Mouse (Mus musculus) layer of hippocampus, adult 11-12 months (tissue): ENCODE results near the gene Pofut2.

ENCODE experiments used
- DNase-seq: peaks from one replicate; pipeline ENCODE4 v3.0.0; 2022; ENCODE audit warnings: low spot score

Pofut2 gene

DNA sequence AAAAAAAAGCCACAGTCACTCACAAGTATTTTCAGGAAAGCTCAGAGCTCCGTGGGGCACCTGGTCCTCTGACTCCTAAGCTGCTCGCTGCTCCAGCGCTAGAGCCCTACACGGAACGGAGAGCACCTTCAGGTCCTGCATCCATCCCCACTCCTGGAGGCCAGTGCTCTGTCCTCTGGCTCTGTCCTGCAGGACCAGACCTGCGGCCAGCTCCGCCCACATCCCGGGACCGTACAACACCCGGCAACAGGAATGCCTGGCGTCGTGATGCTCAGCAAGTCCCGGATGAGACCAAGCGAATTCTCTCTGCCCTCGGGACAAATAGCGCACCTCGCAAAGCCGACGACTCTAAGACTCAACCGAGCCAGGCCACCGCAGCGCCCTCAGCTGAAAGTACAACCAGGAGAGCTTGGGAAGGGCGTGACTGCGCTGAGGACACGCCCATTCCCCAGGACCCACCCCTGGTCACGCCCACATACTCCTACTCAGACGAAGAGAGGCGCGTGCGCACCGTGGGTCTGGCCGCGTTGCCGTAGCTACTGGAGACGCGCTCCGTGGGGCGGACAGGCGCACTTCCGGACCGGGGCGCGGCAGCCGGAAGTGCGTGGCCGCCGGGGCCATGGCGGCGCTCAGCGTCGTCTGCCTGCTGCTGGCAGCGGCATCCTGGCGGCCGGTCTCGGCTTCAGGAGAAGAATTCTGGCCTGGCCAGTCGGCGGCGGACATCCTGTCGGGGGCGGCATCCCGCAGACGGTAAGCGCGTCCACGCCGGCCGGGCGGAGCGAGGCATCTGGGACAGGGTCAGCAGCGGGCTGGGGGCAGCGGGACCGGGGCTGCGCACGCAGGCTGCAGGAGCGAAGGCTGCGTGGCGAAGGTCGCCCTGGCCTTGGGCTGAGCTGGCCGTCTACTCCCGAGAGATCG is at the start of gene Pofut2:
Gene Pofut2 (plus strand): TSS at position 515 of the 918 bp plus-strand sequence.
- peak; percentile 96 for DNase-seq

DNA sequence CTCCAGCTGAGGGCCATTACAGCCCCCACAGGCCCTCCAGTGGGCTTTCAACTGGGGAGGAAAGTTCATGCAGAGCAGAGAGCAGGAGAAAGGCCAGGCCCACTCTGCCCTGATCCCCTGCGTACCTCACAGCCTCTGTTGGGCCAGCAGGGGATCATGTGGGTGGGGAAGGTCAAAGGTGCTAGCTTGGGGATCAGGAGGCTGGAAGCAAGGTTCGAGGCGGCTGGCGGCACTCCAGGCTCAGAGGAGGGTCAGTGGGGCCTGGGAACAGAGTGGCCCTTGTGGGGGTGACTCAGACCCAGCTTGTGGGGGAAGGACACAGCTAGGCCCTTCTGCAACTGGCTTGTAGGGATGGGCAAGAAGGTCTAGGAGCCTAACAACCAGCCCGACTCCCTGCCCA is 49.8 kb upstream of the Pofut2 start:
- no peak for DNase-seq

DNA sequence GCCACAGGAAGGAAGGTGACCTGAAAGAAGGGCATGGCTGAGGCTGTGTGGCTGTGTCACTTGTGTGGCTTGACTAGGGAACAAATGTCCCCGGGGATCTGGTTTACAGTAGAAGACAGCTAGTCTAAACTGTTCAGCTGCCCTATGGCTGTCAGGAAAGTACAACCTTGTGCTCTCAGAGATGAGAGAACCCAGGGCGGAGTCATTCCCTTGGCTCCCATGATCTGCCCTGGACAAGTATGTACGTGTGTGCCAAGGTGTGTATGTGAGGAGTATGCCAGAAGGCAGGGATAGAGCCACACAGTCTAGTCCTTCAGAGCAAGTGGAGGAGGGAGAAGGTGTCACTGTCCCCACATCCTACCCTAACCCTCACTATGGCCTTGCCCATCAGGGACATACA is 48.4 kb upstream of the Pofut2 start:
- no peak for DNase-seq

DNA sequence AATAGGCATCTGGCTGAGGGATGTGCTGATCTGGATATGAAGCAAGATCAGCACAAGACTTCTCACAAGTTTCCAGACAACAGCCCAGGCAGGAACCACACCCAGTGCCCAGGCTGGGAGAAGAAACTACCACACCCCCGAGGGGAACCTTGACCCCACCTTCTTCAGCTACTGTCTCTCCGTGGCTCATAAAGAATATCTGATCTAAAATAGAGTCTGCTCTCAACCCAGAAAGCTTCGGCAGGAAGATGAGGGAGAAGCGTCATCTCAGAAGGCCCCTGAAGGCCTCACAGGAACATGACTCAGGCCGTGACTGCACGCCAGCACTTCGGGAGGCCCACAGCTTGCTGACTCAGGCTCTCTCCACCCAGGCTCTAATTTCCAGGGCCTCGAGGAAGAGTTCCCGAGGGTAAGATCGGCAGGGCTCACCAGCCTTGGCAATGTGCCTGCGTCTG is 47.9 kb upstream of the Pofut2 start:
- DNase-seq, result no peak

DNA sequence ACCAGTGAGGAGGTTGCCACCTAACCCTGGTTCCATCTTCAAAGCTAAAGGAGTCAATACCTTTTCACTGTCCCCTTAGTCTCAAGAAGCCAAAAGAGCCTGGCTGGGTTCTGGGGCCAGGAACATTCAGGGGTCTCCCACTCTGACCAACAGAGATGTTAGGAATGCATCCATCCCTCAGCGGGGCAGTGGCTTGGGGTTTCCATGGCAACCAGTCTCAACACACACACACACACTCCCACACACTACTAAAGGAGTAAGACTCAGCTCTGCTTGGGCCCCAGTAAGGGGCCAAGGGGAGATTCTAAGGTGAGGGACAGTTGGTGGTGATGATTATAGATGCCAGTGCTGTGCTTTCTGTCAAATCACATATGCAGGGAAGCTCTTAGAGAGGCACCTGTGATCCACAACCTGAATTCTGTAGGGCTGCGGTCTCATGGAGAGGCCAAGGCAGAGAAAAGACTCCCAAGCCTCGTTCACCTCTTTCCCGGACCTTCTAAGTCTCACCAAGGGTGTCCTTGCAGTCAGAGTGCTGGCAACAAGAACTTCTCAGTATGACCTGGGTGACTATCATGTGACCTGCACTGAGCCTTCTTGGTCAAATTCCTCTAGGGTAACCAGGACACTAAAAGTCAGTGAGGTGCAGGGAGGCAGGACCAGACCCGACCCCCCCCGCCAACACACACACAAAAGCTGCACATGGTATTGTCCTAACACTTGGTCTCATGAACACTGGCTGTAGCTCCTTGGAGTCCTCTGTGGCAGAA is 46.5 kb upstream of the Pofut2 start:
- no peak for DNase-seq

DNA sequence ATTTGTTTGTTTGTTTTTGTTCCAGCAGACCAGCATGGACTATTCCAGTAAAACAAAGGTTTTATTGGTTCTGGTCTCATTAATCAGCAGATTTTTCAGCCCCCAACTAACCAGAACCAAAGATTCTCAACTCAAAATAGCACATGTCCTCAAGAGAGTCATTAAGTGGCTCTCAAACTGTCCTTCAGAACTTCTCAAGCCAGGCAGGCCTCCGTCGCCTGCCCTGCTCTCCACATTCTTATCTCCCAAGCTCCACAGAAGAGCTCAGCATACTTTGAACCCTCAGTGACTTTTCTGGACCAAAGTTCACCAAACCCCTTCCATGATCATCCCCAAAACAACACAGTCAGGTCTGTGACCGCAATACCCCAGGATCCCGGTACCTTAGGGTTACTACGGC is 45.5 kb upstream of the Pofut2 start:
- no peak for DNase-seq

- DNase-seq, result no peak
Observed at GRCm38 (mm10) chr10:77214586-77214985, 44.4 kb upstream of the Pofut2 start.

DNA sequence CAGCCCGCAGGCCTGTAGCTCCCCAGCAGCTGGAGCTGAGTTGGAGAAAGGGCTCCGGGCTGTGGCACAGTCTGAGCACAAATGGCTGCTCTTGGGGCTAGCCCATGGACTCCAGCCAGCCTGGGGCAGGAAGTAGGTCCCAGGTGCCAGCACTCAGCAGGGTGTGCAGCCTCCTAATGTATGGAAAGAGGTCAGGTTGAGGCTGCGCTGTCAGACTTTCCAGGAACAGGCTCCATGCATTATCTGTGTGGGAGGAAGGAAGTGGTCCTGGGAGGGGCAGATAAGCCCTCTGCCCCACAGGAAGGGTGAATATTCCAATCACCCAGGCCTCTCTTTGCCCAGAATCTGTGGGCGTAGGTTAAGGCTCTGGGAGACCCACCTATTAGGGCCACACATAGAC is 43.4 kb upstream of the Pofut2 start:
- no peak for DNase-seq

GRCm38 (mm10) chr10:77216313-77216712 is 42.7 kb upstream of the Pofut2 start:
- no peak for DNase-seq

GRCm38 (mm10) chr10:77217155-77217731 is 41.8 kb upstream of the Pofut2 start:
- no peak for DNase-seq

GRCm38 (mm10) chr10:77218059-77218458 is 41.0 kb upstream of the Pofut2 start:
- DNase-seq, result no peak

DNA sequence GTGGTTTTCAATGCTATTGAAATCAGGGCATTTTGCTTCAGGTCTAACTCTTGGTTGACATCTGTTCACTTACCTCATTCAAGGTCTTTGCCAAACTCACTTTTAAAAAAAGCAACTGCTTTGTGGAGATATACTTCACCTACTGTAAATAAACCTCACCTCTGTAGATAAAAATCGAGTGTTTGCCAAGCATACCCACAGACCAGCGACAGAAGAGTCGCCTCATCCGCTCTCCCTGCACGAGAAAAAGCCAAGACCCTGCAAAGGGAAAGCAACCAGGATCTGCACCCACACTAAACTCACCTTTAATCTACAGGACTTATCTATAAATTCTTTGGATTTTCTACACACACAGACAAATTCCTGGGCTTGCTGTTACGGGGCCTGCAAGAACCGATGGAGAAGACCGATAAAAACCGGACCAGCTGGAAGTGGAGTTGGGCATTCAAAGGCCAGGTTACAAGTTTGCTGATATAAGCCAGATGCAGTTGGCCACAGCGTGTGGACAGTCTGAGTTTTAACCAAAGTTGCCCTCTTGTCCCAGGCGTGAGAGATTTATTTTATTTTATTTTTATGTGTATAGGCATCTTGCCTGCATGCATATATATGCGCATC is 39.5 kb upstream of the Pofut2 start:
- DNase-seq, result no peak

DNA sequence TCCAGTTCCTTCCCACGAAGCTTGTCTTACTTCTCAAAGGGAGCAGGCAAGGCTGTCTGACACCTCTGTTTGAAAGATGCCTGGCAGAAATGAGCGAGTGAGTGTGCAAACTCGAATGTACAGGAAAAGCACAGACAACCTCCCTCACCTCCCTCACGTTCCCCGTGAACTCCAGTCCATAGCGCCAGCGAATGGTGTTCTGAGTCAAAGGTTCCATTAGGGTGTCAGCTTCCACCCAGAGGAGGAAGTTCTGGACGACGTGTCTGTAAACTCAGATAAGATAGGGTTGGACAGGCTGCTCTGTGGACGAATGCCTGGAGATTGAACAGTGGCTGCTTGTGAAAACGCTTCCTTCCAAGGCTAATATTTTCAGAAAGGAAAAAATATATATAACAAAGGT is 37.9 kb upstream of the Pofut2 start:
- DNase-seq, result no peak

DNA sequence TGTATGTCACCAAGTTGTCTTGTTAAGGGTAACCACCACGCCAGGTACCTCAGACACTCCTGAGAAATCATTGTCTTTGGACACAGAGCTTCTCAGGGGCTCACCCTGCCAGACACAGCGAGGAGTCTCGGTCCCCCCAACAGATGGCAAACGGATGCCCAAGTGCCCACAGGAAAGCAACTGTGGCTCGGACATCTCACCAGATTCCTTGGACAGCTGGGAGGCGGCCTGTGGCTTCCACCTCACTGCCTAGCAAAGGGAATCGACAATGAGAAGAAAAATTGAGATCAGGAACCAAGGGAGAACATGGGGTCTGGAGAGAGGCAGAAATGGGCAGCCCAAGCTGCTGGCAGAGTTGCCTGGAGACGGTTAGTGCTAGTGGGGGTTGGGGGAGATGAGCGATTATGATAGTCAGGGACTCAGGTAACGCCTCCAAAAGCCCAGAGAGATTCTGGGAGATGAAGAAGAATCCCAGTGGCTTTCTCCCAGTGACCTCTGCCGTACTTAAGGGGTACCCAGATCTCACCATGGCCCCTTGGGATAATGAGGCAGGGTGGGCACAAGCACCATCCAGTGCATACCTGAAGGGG is 36.0 kb upstream of the Pofut2 start:
- DNase-seq, result no peak

GRCm38 (mm10) chr10:77224390-77224789 is 34.6 kb upstream of the Pofut2 start:
- DNase-seq, result no peak

GRCm38 (mm10) chr10:77225414-77225813 is 33.6 kb upstream of the Pofut2 start:
- DNase-seq, result peak; percentile 26

- DNase-seq, result no peak
Observed at GRCm38 (mm10) chr10:77225995-77226688, 32.9 kb upstream of the Pofut2 start.

- DNase-seq, result no peak
Observed at GRCm38 (mm10) chr10:77226691-77227367, 32.2 kb upstream of the Pofut2 start.

DNA sequence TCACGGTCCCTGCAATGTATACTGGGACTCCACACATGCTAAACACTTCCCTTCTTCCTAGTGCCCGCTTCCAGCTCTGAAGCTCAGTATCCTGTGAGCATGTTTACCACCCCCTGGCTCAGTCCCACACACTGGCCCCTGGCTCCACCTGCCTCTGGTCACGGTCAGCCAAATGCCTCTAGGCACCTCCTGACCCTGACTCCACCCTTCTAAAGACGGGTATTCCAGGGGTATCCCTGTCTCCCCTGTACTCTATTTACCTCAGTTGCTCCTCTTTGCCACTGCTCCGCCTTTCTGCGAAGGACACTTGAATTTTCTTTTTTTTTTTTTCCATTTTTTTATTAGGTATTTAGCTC is 31.7 kb upstream of the Pofut2 start:
- no peak for DNase-seq
